Mouse (Mus musculus) thymus, adult 2 months (tissue): Measurements from ENCODE around the gene Ddx46.
"Not testable (repeated sequence)": the region's sequence is repeated elsewhere in the genome, so short reads cannot be mapped to it uniquely, and the experiment has no call there.

Source experiments
- CTCF ChIP-seq: fragments of 200-500 bp; IDR thresholded peaks from 2 replicates; pipeline ENCODE4 v1.5.1; 2012; ENCODE audit warnings: mild to moderate bottlenecking, control low read depth, low read length, moderate library complexity, borderline replicate concordance; ENCODE audit not compliant: control insufficient read depth, poor library complexity, insufficient read depth; ENCODE audit errors: extremely low read depth
- POLR2A ChIP-seq: fragments of 200-500 bp; IDR thresholded peaks from 2 replicates; pipeline ENCODE4 v1.6.1; 2012; ENCODE audit warnings: mild to moderate bottlenecking, low read length, control low read depth, moderate library complexity; ENCODE audit not compliant: control insufficient read depth, poor library complexity, insufficient read depth; ENCODE audit errors: extremely low read depth

- not testable (repeated sequence) for TF ChIP-seq CTCF, POLR2A
These were observed 12.6 kb upstream of the Ddx46 start for GRCm38 (mm10) chr13:55622156-55622648.
